Mouse (Mus musculus): ENCODE results near the gene 1700017B05Rik.

DNA sequence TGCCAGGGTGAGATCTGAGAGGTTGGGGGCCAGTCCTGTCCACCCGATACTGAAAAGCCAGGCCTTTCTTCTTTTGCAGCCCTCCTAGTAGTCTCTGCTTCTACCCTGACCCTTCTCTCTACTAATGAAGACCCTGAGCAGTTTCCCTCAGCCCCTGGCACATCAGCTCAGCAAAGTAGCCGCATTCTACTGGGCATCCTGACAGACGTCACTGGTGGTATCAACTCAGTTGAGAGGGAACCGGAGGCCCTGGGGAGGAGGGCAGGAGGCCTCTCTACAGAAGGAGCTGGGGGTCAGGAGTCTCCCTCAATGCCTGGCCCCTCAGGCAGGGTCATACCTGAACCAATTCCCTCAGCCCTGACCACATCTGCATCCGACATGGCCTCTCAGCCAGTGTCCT, 21.3 kb downstream of the 1700017B05Rik start:
- TF ChIP-seq EP300 (IDR thresholded peaks at IDR 0.05; ENCODE audit: low read depth) (no peak), CTCF (IDR thresholded peaks at IDR 0.05; ENCODE audit: low read depth) (no peak)

Measured in liver, embryonic 14.5 days (tissue).